Mouse (Mus musculus): ENCODE data around the gene Gss. TPM values are rescaled to one million over a fixed set of nuclear protein-coding genes. Genes with fewer than 3 reads are reported as not detected.

Gss gene
- polyA plus RNA-seq, 1 experiment: 55.3 TPM

- H3K79me2 ChIP-seq (ENCODE audit: control insufficient read depth, insufficient read depth): no peaks in the 10 kb centered on the region
- no peaks in the 10 kb centered on the region for H3K27me3 ChIP-seq (ENCODE audit: control insufficient read depth, insufficient read depth, insufficient read length)
- H3K36me3 ChIP-seq (ENCODE audit: control insufficient read depth, insufficient read depth): no peaks in the 10 kb centered on the region
- TF ChIP-seq REST (IDR thresholded peaks at IDR 0.05; ENCODE audit: insufficient read depth, insufficient read length): no peak
- TF ChIP-seq USF1 (IDR thresholded peaks at IDR 0.05; ENCODE audit: low read depth): no peak
- H3K4me3 ChIP-seq: no peak overlapping the region
- peak overlapping the region; percentile 64 for H3K4me2 ChIP-seq (ENCODE audit: low read depth)
- no peak overlapping the region for H3ac ChIP-seq (ENCODE audit: control insufficient read depth, insufficient read length)
Observed at GRCm38 (mm10) chr2:155619817-155620216, 27.2 kb upstream of the Gss start.

- TF ChIP-seq E2F4 (IDR thresholded peaks at IDR 0.05; ENCODE audit: insufficient read depth): no peak
- Histone ChIP-seq H3ac (ENCODE audit: control insufficient read depth, insufficient read length) (no peak overlapping the region), H3K27me3 (ENCODE audit: control insufficient read depth, insufficient read depth, insufficient read length) (peaks cover 4% of the 10 kb centered on the region), H3K4me2 (ENCODE audit: low read depth) (no peak overlapping the region), H3K79me2 (ENCODE audit: control insufficient read depth, insufficient read depth) (no peaks in the 10 kb centered on the region), H3K36me3 (ENCODE audit: control insufficient read depth, insufficient read depth) (no peaks in the 10 kb centered on the region), H3K4me3 (no peak overlapping the region)
Observed at GRCm38 (mm10) chr2:155616971-155617370, 24.4 kb upstream of the Gss start.

GRCm38 (mm10) chr2:155613953-155614352 is 21.3 kb upstream of the Gss start:
- Histone ChIP-seq H3K4me2 (ENCODE audit: low read depth) (peak overlapping the region; percentile 84), H3K4me3 (peak overlapping the region; percentile 18), H3ac (ENCODE audit: control insufficient read depth, insufficient read length) (no peak overlapping the region), H3K79me2 (ENCODE audit: control insufficient read depth, insufficient read depth) (no peaks in the 10 kb centered on the region), H3K36me3 (ENCODE audit: control insufficient read depth, insufficient read depth) (no peaks in the 10 kb centered on the region), H3K27me3 (ENCODE audit: control insufficient read depth, insufficient read depth, insufficient read length) (peaks cover 4% of the 10 kb centered on the region)
- no peak for TF ChIP-seq E2F4 (IDR thresholded peaks at IDR 0.05; ENCODE audit: insufficient read depth)
- no peak for TF ChIP-seq CEBPB (IDR thresholded peaks at IDR 0.05; ENCODE audit: insufficient read depth, poor library complexity, severe bottlenecking)
- TF ChIP-seq REST (IDR thresholded peaks at IDR 0.05; ENCODE audit: insufficient read depth, insufficient read length): no peak
- TF ChIP-seq SRF (IDR thresholded peaks at IDR 0.05; ENCODE audit: control insufficient read depth, insufficient read length, low read depth): no peak
- TF ChIP-seq TCF12 (IDR thresholded peaks at IDR 0.05; ENCODE audit: insufficient read depth, poor library complexity, severe bottlenecking): no peak
- peak; percentile 32 for TF ChIP-seq POLR2A (IDR thresholded peaks at IDR 0.05; ENCODE audit: insufficient read length, low read depth)
- TF ChIP-seq POLR2AphosphoS2 (IDR thresholded peaks at IDR 0.05; ENCODE audit: insufficient read length, low read depth): no peak

GRCm38 (mm10) chr2:155613326-155613755 is 20.7 kb upstream of the Gss start:
- TF ChIP-seq TCF12 (IDR thresholded peaks at IDR 0.05; ENCODE audit: insufficient read depth, poor library complexity, severe bottlenecking): no peak
- no peak for TF ChIP-seq E2F4 (IDR thresholded peaks at IDR 0.05; ENCODE audit: insufficient read depth)
- no peak for TF ChIP-seq MYOG (IDR thresholded peaks at IDR 0.05; ENCODE audit: control insufficient read depth in 1 of 3, insufficient read depth in 1 of 3, insufficient read length in 2 of 3, low read depth in 2 of 3)
- TF ChIP-seq CEBPB (IDR thresholded peaks at IDR 0.05; ENCODE audit: insufficient read depth, poor library complexity, severe bottlenecking): no peak
- TF ChIP-seq TCF3 (IDR thresholded peaks at IDR 0.05; ENCODE audit: insufficient read length, low read depth): no peak
- TF ChIP-seq MYOD1 (IDR thresholded peaks at IDR 0.05; ENCODE audit: control insufficient read depth in 1 of 3, insufficient read length in 2 of 3, low read depth in 2 of 3): no peak
- no peak for TF ChIP-seq SRF (IDR thresholded peaks at IDR 0.05; ENCODE audit: control insufficient read depth, insufficient read length, low read depth)
- no peak for TF ChIP-seq MAX (IDR thresholded peaks at IDR 0.05; ENCODE audit: low read depth)
- TF ChIP-seq POLR2A (IDR thresholded peaks at IDR 0.05; ENCODE audit: insufficient read length, low read depth): peak; percentile 73
- no peak for TF ChIP-seq REST (IDR thresholded peaks at IDR 0.05; ENCODE audit: insufficient read depth, insufficient read length)
- peak; percentile 86 for TF ChIP-seq POLR2AphosphoS2 (IDR thresholded peaks at IDR 0.05; ENCODE audit: insufficient read length, low read depth)
- no peak for TF ChIP-seq USF1 (IDR thresholded peaks at IDR 0.05; ENCODE audit: low read depth)
- Histone ChIP-seq H3K36me3 (ENCODE audit: control insufficient read depth, insufficient read depth) (no peaks in the 10 kb centered on the region), H3K4me3 (peak overlapping the region; percentile 18), H3K4me2 (ENCODE audit: low read depth) (peak overlapping the region; percentile 84), H3K27me3 (ENCODE audit: control insufficient read depth, insufficient read depth, insufficient read length) (peaks cover 4% of the 10 kb centered on the region), H3K79me2 (ENCODE audit: control insufficient read depth, insufficient read depth) (no peaks in the 10 kb centered on the region), H3ac (ENCODE audit: control insufficient read depth, insufficient read length) (no peak overlapping the region)

GRCm38 (mm10) chr2:155611834-155612550 is 19.4 kb upstream of the Gss start:
- peak overlapping the region; percentile 18 for H3K4me3 ChIP-seq
- H3K79me2 ChIP-seq (ENCODE audit: control insufficient read depth, insufficient read depth): no peaks in the 10 kb centered on the region
- TF ChIP-seq MYOD1 (IDR thresholded peaks at IDR 0.05; ENCODE audit: control insufficient read depth in 1 of 3, insufficient read length in 2 of 3, low read depth in 2 of 3) (peak in 2 of 3 experiments; percentile 62 to 70), MYOG (IDR thresholded peaks at IDR 0.05; ENCODE audit: control insufficient read depth in 1 of 3, insufficient read depth in 1 of 3, insufficient read length in 2 of 3, low read depth in 2 of 3) (no peak), E2F4 (IDR thresholded peaks at IDR 0.05; ENCODE audit: insufficient read depth) (no peak), POLR2AphosphoS2 (IDR thresholded peaks at IDR 0.05; ENCODE audit: insufficient read length, low read depth) (no peak), POLR2A (IDR thresholded peaks at IDR 0.05; ENCODE audit: insufficient read length, low read depth) (no peak), TCF3 (IDR thresholded peaks at IDR 0.05; ENCODE audit: insufficient read length, low read depth) (no peak)
- no peaks in the 10 kb centered on the region for H3K36me3 ChIP-seq (ENCODE audit: control insufficient read depth, insufficient read depth)
- no peak overlapping the region for H3ac ChIP-seq (ENCODE audit: control insufficient read depth, insufficient read length)
- peaks cover 4% of the 10 kb centered on the region for H3K27me3 ChIP-seq (ENCODE audit: control insufficient read depth, insufficient read depth, insufficient read length)
- peak overlapping the region; percentile 84 for H3K4me2 ChIP-seq (ENCODE audit: low read depth)

All from myocyte (in vitro differentiated cells).